Mouse (Mus musculus) frontal cortex, postnatal 14 days (tissue): Measurements from ENCODE around the gene Gm11555.
A peak's percentile ranks its signal among the peaks of the same experiment; 100 is the strongest.
"Not testable (repeated sequence)": the region's sequence is repeated elsewhere in the genome, so short reads cannot be mapped to it uniquely, and the experiment has no call there.

ENCODE experiments used
- DNase-seq, 2 experiments: peaks; one replicate each; pipeline ENCODE4 v3.0.0; 2022; ENCODE audit warnings: low spot score in 2 of 2

Gene Gm11555

DNA sequence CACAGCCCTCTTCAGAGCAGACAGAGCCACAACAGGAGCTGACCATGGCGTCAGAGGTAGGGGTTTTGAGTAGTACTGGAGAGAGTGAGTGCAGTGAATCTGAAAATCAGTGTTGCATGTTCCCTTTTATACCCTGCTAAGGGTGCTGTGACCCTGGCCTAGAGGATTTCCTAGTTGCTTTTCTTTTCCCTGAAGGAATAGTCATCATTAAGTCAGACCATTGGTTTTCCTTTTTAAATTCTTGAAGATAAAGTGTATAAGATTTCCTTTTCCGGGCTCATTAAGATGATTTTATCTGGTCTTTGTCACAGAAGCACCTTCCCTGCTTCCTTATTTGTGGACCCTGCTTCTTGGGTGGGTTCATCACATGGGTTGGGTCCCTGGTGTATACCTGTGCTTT is at the start of gene Gm11555:
Gm11555 (minus strand) TSS at position 101 of the 400 bp plus-strand sequence.
- no peak for DNase-seq

DNA sequence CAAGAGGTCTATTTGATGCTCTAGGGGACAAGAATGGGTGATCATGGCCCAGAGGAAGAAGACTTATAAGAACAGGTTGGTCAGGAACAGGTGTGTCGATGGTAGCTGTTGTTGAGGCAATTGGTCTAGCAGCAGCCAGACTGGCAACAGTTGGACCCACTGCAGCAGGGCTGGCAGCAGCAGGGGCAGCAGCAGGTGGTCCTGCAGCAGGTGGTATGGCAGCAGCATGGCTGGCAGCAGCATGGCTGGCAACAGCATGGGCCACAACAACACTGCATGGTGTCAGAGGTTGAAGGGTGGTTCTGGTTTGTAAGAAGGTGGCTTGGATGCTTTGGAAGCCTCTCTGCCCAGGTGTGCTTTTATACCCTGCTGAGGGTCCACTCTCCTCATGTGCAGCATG is 40.4 kb upstream of the Gm11555 start, which contains the start of gene Gm14190:
Gm14190 (minus strand) TSS at position 278 of the 400 bp plus-strand sequence.
- no peak for DNase-seq

DNA sequence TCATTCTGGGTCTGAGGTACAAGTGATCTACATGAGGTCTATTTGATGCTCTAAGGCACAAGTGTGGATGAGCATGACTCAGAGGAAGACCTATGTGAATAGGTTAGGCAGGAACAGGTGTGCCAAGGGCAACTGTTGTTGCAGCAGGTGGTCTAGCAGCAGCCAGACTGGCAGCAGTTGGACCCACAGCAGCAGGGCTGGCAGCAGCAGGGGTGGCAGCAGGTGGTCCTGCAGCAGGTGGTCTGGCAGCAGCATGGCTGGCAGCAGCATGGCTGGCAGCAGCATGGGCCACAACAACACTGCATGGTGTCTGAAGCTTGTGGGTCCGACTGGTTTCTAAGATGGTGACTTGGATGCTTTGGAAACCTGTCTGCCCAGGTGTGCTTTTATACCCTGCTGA is 35.2 kb upstream of the Gm11555 start:
- DNase-seq: not testable (repeated sequence)

DNA sequence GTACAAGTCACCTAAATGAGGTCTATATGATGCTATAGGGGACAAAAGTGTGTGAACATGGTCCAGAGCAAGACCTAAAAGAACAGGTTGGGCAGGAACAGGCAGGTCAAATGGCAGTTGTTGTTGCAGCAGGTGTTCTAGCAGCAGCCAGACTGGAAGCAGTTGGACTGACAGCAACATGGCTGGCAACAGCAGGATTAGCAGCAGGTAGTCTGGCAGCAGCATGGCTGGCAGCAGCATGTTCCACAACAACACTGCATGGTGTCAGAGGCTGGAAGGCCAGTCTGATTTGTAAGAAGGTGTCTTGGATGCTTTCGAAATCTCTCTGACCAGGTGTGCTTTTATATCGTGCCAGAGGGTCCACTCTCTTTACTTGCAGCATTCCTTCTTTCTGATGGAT is 33.4 kb upstream of the Gm11555 start:
- no peak for DNase-seq

GRCm38 (mm10) chr11:99665860-99666259 is 15.8 kb upstream of the Gm11555 start, which contains the start of gene Krtap4-6:
Krtap4-6 (minus strand) TSS chr11:99665960.
- DNase-seq: no peak

GRCm38 (mm10) chr11:99662802-99663201 is 12.8 kb upstream of the Gm11555 start:
- DNase-seq: no peak

- DNase-seq: no peak
Observed at GRCm38 (mm10) chr11:99659256-99659655, 9.2 kb upstream of the Gm11555 start.

- not testable (repeated sequence) for DNase-seq
Observed at GRCm38 (mm10) chr11:99658467-99659010, 8.5 kb upstream of the Gm11555 start, which contains the start of gene Gm11563. Gm11563 (minus strand) TSS chr11:99658960.

GRCm38 (mm10) chr11:99657051-99657450 is 7.0 kb upstream of the Gm11555 start:
- DNase-seq: no peak

DNA sequence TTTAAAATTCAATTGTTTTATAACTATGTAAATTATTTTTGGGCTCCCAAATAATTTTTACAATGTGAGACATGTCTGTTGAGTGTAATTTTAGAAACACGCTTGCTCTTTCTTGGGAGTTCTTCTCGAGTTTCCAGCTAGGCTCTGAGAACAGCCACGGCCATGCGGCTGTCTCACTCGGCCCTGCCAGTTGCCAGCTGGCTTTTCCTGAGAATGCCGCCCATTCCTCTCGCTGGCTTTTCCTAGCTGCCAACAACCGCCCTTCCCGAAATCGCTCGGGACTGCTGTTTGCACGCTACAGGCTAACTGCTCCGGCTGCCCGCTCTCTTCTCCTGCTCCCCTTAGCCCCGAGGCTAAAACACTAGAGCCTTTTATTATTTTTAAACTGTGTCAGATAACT is 3.6 kb downstream of the Gm11555 start:
- no peak for DNase-seq

GRCm38 (mm10) chr11:99644351-99644750 is 5.7 kb downstream of the Gm11555 start:
- DNase-seq: no peak

DNA sequence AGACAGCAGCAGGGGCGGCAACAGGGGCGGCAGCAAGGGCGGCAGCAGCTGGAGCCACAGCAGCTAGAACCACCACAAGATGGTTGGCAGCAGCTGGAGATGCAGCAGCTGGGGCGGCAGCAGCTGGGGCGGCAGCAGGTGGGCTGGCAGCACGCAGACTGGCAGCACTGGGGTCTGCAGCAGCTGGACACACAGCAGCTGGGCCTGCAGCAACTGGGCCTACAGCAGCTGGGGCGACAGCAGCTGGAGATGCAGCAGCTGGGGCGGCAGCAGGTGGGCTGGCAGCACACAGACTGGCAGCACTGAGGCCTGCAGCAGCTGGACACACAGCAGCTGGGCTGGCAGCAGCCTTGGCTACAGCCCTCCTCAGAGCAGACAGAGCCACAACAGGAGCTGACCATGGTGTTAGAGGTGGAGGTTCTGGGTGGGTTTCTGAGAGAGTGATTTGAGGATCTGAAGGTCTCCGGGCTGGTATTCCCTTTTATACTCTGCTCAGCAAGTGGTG is 6.3 kb downstream of the Gm11555 start, which contains the start of gene Krtap4-7:
Krtap4-7 (minus strand) TSS at position 455 of the 505 bp plus-strand sequence.
- not testable (repeated sequence) for DNase-seq

DNA sequence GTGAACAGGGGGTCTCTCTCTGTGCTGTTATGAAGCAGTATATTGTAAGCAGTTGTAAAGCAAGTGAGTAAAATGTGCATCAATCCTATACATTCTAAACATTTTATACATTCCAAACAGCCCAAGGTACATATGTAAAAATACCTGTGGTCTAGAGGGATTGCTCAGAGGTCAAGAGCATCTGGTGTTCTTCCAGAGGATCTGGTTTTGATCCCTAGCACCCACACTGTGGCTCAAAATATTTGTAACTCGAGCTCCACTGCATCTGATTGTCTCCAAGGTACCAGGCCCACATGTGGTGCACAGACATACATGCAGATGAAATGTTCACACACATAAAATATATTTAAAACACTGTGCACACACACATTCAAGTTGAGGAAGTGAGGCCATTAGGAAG is 9.1 kb downstream of the Gm11555 start:
- DNase-seq: no peak

- DNase-seq: no peak
Observed at GRCm38 (mm10) chr11:99637086-99637485, 12.9 kb downstream of the Gm11555 start.

GRCm38 (mm10) chr11:99634653-99635134 is 15.3 kb downstream of the Gm11555 start, which contains the start of gene Krtap4-2:
Krtap4-2 (minus strand) TSS chr11:99635084.
- DNase-seq: no peak

DNA sequence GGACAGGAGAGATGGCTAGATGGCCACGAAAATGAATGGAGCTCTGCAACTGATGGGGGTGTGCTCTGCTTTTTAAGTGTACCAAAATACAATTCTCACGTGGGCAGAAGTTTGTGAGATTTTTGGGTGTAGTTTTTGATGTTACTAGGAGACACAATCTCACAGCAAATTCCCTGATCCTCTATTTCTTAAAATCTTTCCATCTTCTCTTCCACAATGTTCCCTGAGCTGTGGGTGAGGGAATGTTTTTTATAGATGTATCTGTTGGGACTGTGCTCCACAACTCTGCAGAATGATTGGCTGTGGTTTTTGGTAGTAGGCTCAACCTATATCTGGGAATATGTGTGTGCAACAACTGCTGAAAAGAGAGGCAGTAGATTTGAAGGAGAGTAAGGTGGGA is 16.7 kb downstream of the Gm11555 start:
- no peak for DNase-seq

DNA sequence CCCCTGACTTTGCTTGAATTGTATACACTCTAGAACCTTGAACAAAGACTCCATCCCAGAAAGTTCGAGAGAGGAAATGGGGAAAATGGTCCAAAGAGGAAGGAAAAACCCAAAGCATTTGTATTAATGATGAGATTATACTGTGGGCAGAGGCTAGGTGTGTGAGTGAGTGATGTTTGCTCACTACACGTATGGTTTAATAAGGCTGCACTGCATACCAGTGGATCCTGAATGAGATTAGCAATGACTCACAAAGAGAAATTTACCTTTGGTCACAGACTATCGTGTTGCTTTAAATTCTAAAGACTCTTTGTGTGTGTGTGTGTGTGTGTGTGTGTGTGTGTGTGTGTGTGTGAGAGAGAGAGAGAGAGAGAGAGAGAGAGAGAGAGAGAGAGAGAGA is 19.1 kb downstream of the Gm11555 start:
- no peak for DNase-seq

- no peak for DNase-seq
Observed at GRCm38 (mm10) chr11:99628138-99628537, 21.9 kb downstream of the Gm11555 start, which contains the start of gene Krtap4-1. Krtap4-1 (minus strand) TSS chr11:99628238.

GRCm38 (mm10) chr11:99620335-99620734 is 29.7 kb downstream of the Gm11555 start, which contains the start of gene Gm11562:
Gm11562 (minus strand) TSS chr11:99620435.
- no peak for DNase-seq

DNA sequence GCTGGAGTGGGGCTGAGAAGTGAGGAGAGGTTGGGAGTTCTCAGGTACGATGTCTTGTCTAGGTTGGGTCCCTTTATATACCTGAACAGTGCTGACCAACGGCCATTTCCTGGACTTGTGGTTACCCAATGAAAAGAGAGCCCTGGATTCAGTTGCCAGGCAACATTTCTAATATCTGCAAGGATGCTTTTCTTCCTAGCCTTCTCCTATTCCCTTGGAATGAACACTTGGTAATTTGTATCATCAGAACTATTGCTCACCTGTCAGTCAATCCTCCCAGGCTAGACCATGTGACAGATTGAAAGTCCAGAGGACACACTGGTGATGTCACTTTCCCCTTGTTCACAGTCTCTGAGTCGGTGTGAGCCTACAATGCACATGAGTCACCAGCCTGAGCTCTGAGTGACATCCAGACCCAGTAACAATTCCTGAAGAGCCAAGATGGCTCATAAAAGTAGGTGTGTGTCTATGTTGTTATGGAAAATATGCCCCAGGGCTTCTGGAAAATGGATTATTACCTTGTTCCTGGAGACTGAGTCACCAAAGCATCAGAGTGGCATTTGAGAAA is 35.2 kb downstream of the Gm11555 start, which contains the start of gene Krtap2-4:
Krtap2-4 (minus strand) TSS at position 51 of the 568 bp plus-strand sequence.
- no peak for DNase-seq

DNA sequence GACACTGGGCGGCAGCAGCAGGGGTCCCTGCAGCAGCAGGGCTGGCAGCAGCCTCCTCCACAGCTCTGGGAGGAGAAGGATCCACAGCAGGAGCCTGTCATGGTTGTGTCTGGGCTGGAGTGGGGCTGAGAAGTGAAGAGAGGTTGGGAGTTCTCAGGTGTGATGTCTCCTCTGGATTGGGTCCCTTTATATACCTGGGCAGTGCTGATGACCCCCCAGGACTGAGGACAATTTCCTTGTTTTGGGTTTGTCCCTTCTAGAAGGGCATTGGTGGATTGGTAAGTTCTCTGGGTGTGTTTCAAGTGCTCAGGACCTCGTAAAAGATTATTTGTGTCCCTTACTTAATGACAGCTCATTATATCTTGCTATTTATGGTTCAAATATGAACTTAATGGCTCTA is 39.9 kb downstream of the Gm11555 start, which contains the start of gene Gm11937:
Gm11937 (minus strand) TSS at position 101 of the 400 bp plus-strand sequence.
- not testable (repeated sequence) for DNase-seq

DNA sequence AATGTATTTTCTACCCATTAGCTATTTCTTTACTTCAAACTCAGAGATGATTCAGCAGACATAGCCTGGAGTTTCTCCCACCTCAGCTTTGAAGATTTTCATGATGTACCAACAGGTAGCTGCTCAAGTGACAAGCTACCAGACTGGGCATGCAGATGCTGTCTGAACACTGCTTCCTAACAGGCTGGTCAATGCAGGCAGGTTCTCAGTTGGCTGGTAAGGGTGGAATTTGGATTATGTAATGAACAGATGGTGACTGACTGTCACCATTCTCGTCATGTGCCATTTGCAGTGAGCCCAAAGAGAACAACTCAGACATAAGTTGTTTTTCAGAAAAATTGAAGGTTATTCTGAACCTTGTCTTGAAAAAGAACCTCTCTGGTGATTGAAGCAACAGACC is 40.9 kb downstream of the Gm11555 start:
- DNase-seq: peak; percentile 5 to 10

GRCm38 (mm10) chr11:99603208-99603607 is 46.8 kb downstream of the Gm11555 start, which contains the start of gene Gm11938:
Gm11938 (minus strand) TSS chr11:99603308.
- DNase-seq: not testable (repeated sequence)
